ENCODE assay signal across 19 mouse cellular contexts in the genomic region with DNA sequence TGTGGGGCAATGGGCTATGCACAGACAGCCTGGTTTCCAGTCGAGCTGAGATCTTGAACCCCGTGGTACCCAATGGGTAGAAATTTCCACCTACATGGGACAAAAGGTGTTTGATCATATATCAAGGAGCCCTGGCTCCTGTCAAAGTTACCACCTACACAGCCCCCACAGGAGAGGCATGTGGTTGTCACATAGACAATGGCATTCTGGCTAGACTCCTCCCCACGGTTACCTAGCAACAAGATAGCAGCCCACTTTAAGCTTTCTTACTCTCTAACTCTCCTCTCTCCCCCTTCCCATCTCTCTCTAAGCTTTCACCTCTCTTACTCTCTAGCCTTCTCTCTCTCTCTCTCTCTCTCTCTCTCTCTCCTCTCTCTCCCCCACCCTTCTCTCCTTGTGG. TPM values are rescaled to one million over a fixed set of nuclear protein-coding genes. Genes with fewer than 3 reads are reported as not detected.
A peak's percentile ranks its signal among the peaks of the same experiment; 100 is the strongest.
DNase-seq lines count a peak whose midpoint lies in the region; ATAC-seq and TF ChIP-seq lines count a peak whose summit lies in the region.
"Had no signal": no experiment of that assay in that cellular context is flagged by ENCODE, and none has a peak within 500 bp of the region (broad histone marks: within the 10 kb centered on the region; RNA-seq: fewer than 3 reads in every experiment).

No protein-coding gene starts in this region.

- peak overlapping the region; percentile 51; the same call in 1 of the 2 replicates for H3K27ac ChIP-seq in forebrain, embryonic 10.5 days
- H3K27ac ChIP-seq in forebrain, embryonic 13.5 days, result no peak overlapping the region
- 0 out of 2 replicates have a peak overlapping the region, but pooled peaks have one; percentile 2 for H3K27ac ChIP-seq in heart, embryonic 15.5 days
- H3K27ac ChIP-seq in midbrain, embryonic 14.5 days (replicated peaks; ENCODE audit: low read depth, low read length), result no peak overlapping the region
- H3K27ac ChIP-seq in midbrain, embryonic 16.5 days (ENCODE audit: low read length), result no peak overlapping the region
- no peak overlapping the region for H3K27ac ChIP-seq in midbrain, postnatal 0 days (ENCODE audit: low read depth, low read length)
- H3K27ac ChIP-seq: embryonic facial prominence, embryonic 12.5 days; hindbrain, embryonic 15.5 days; liver, embryonic 15.5 days had no signal

- no peaks in the 10 kb centered on the region for H3K9me3 ChIP-seq in forebrain, embryonic 10.5 days
- no peaks in the 10 kb centered on the region for H3K9me3 ChIP-seq in forebrain, embryonic 13.5 days (replicated peaks)
- H3K9me3 ChIP-seq in heart, embryonic 15.5 days (replicated peaks), result no peaks in the 10 kb centered on the region
- H3K9me3 ChIP-seq in midbrain, embryonic 14.5 days (ENCODE audit: control insufficient read depth, low read length), result no peaks in the 10 kb centered on the region
- no peaks in the 10 kb centered on the region for H3K9me3 ChIP-seq in midbrain, embryonic 16.5 days (replicated peaks; ENCODE audit: control insufficient read depth, low read length, poor library complexity, severe bottlenecking)
- no peaks in the 10 kb centered on the region for H3K9me3 ChIP-seq in midbrain, postnatal 0 days (ENCODE audit: low read length)
- H3K9me3 ChIP-seq: embryonic facial prominence, embryonic 12.5 days; hindbrain, embryonic 15.5 days; liver, embryonic 15.5 days had no signal

- no peaks in the 10 kb centered on the region for H3K27me3 ChIP-seq in forebrain, embryonic 10.5 days (ENCODE audit: poor library complexity, severe bottlenecking)
- H3K27me3 ChIP-seq in forebrain, embryonic 13.5 days, result no peaks in the 10 kb centered on the region
- H3K27me3 ChIP-seq in heart, embryonic 15.5 days, result no peaks in the 10 kb centered on the region
- H3K27me3 ChIP-seq in midbrain, embryonic 14.5 days (ENCODE audit: control insufficient read depth, insufficient read depth, low read length), result no peaks in the 10 kb centered on the region
- no peaks in the 10 kb centered on the region for H3K27me3 ChIP-seq in midbrain, embryonic 16.5 days (ENCODE audit: control insufficient read depth, insufficient read depth, low read depth, low read length)
- H3K27me3 ChIP-seq in midbrain, postnatal 0 days (ENCODE audit: insufficient read depth, low read length), result no peaks in the 10 kb centered on the region
- H3K27me3 ChIP-seq: embryonic facial prominence, embryonic 12.5 days; hindbrain, embryonic 15.5 days; liver, embryonic 15.5 days had no signal

- WGBS in forebrain, embryonic 10.5 days, result 66% methylated on average over 3 of the region's 3 CpGs
- 55% methylated on average over 3 of the region's 3 CpGs for WGBS in forebrain, embryonic 13.5 days
- WGBS in heart, embryonic 15.5 days, result 26% methylated on average over 3 of the region's 3 CpGs
- WGBS in midbrain, embryonic 14.5 days, result 50% methylated on average over 3 of the region's 3 CpGs
- WGBS in midbrain, embryonic 16.5 days, result 59% methylated on average over 3 of the region's 3 CpGs
- WGBS in midbrain, postnatal 0 days, result 52% methylated on average over 3 of the region's 3 CpGs

- peaks cover 16% of the 10 kb centered on the region for H3K36me3 ChIP-seq in forebrain, embryonic 10.5 days (replicated peaks)
- H3K36me3 ChIP-seq in forebrain, embryonic 13.5 days (ENCODE audit: poor library complexity, severe bottlenecking), result peaks cover 13% of the 10 kb centered on the region
- no peaks in the 10 kb centered on the region; the same call in 1 of the 2 replicates for H3K36me3 ChIP-seq in heart, embryonic 15.5 days
- 0 out of 2 replicates have a peak, but pooled peaks cover 8% of the 10 kb centered on the region for H3K36me3 ChIP-seq in midbrain, embryonic 14.5 days (ENCODE audit: control insufficient read depth, insufficient read depth, low read length)
- H3K36me3 ChIP-seq in midbrain, embryonic 16.5 days (ENCODE audit: control insufficient read depth, insufficient read depth, low read length), result no peaks in the 10 kb centered on the region
- 0 out of 2 replicates have a peak, but pooled peaks cover 2% of the 10 kb centered on the region for H3K36me3 ChIP-seq in midbrain, postnatal 0 days (ENCODE audit: insufficient read depth, low read length)
- H3K36me3 ChIP-seq: embryonic facial prominence, embryonic 12.5 days; hindbrain, embryonic 15.5 days had no signal

- H3K4me1 ChIP-seq in forebrain, embryonic 10.5 days, result peaks cover 12% of the 10 kb centered on the region
- H3K4me1 ChIP-seq in forebrain, embryonic 13.5 days, result peaks cover 10% of the 10 kb centered on the region
- peaks cover 14% of the 10 kb centered on the region for H3K4me1 ChIP-seq in heart, embryonic 15.5 days (replicated peaks)
- no peaks in the 10 kb centered on the region for H3K4me1 ChIP-seq in midbrain, embryonic 14.5 days (ENCODE audit: control insufficient read depth, insufficient read depth, low read length)
- H3K4me1 ChIP-seq in midbrain, embryonic 16.5 days (ENCODE audit: control insufficient read depth, insufficient read depth, low read length), result peaks cover 2% of the 10 kb centered on the region; the same call in 1 of the 2 replicates
- H3K4me1 ChIP-seq in midbrain, postnatal 0 days (ENCODE audit: insufficient read depth, low read length), result no peaks in the 10 kb centered on the region
- H3K4me1 ChIP-seq: embryonic facial prominence, embryonic 12.5 days; hindbrain, embryonic 15.5 days had no signal

- H3K4me2 ChIP-seq in forebrain, embryonic 13.5 days, result no peak overlapping the region
- no peak overlapping the region for H3K4me2 ChIP-seq in heart, embryonic 15.5 days
- H3K4me2 ChIP-seq in midbrain, embryonic 14.5 days (ENCODE audit: low read length), result no peak overlapping the region
- no peak overlapping the region for H3K4me2 ChIP-seq in midbrain, embryonic 16.5 days (ENCODE audit: low read length)
- no peak overlapping the region for H3K4me2 ChIP-seq in midbrain, postnatal 0 days (ENCODE audit: low read depth, low read length, poor library complexity, severe bottlenecking)
- H3K4me2 ChIP-seq: embryonic facial prominence, embryonic 12.5 days; hindbrain, embryonic 15.5 days; liver, embryonic 15.5 days had no signal

- H3K4me3 ChIP-seq in forebrain, embryonic 10.5 days, result no peak overlapping the region
- H3K4me3 ChIP-seq in forebrain, embryonic 13.5 days, result no peak overlapping the region
- no peak overlapping the region for H3K4me3 ChIP-seq in heart, embryonic 15.5 days
- no peak overlapping the region for H3K4me3 ChIP-seq in midbrain, embryonic 14.5 days (replicated peaks; ENCODE audit: low read depth, low read length)
- no peak overlapping the region for H3K4me3 ChIP-seq in midbrain, embryonic 16.5 days (ENCODE audit: low read depth, low read length)
- no peak overlapping the region for H3K4me3 ChIP-seq in midbrain, postnatal 0 days (ENCODE audit: low read depth, low read length)
- H3K4me3 ChIP-seq: embryonic facial prominence, embryonic 12.5 days; hindbrain, embryonic 15.5 days; liver, embryonic 15.5 days had no signal

- no peak for DNase-seq in forebrain, embryonic 10.5 days (ENCODE audit: extremely low spot score, low spot score)
- no peak for DNase-seq in heart, postnatal 4 days
- peak; percentile 25 for DNase-seq in midbrain, embryonic 14.5 days
- peak; percentile 19 for DNase-seq in embryo, embryonic 9.5 days (ENCODE audit: extremely low spot score)
- no peak for DNase-seq in midbrain, postnatal 0 days (ENCODE audit: low spot score)
- DNase-seq: adrenal gland, adult 8-10 months; cerebellum, adult 9-11 months; kidney, adult 11 months; kidney, postnatal 36 days; layer of hippocampus, postnatal 36 days; left cerebral cortex, postnatal 4 days; right cerebral cortex, postnatal 14 days; thymus, adult 18-20 months had no signal

- TF ChIP-seq CTCF in midbrain, postnatal 0 days (IDR thresholded peaks at IDR 0.05), result no peak

- H3K9ac ChIP-seq in forebrain, embryonic 13.5 days, result no peak overlapping the region
- no peak overlapping the region for H3K9ac ChIP-seq in heart, embryonic 15.5 days
- no peak overlapping the region for H3K9ac ChIP-seq in midbrain, embryonic 14.5 days (replicated peaks; ENCODE audit: low read length)
- no peak overlapping the region for H3K9ac ChIP-seq in midbrain, embryonic 16.5 days (ENCODE audit: low read depth, low read length)
- no peak overlapping the region for H3K9ac ChIP-seq in midbrain, postnatal 0 days (replicated peaks; ENCODE audit: low read length, poor library complexity, severe bottlenecking)
- H3K9ac ChIP-seq: embryonic facial prominence, embryonic 12.5 days; hindbrain, embryonic 15.5 days; liver, embryonic 15.5 days had no signal

- ATAC-seq in forebrain, embryonic 13.5 days, result no peak
- ATAC-seq in heart, embryonic 15.5 days (replicated peaks; ENCODE audit: insufficient number of reproducible peaks, insufficient read depth, low FRiP score, low read depth), result 0 out of 2 replicates have a peak, but pooled peaks have one; percentile 64
- no peak for ATAC-seq in midbrain, embryonic 14.5 days (ENCODE audit: low FRiP score, low TSS enrichment)
- ATAC-seq in midbrain, embryonic 16.5 days, result no peak
- ATAC-seq in midbrain, postnatal 0 days (ENCODE audit: low FRiP score), result no peak

RNA-seq across cellular contexts. Expression of a gene that starts 19.3 kb away (rescaled TPM):
- 0.58 and 0.63 TPM in 2 replicates for polyA plus RNA-seq in forebrain, embryonic 10.5 days (2016; fragmentation: Nextera tagmentation; extraction: Ambion mirVana)
- polyA plus RNA-seq in forebrain, embryonic 13.5 days (2015; fragmentation: Nextera tagmentation; extraction: Ambion mirVana), result 0.45 and 0.60 TPM in 2 replicates
- polyA plus RNA-seq in heart, embryonic 15.5 days (2015; fragmentation: Nextera tagmentation; extraction: Ambion mirVana), result 214 and 224 TPM in 2 replicates
- 100 to 1,000 TPM; 245 to 262 TPM for total RNA-seq in heart, postnatal 4 days (2021)
- 0.15 and 0.36 TPM in 2 replicates for polyA plus RNA-seq in midbrain, embryonic 14.5 days (2014; fragmentation: Nextera tagmentation; extraction: Ambion mirVana)
- 0.09 and 0.36 TPM in 2 replicates for polyA plus RNA-seq in midbrain, embryonic 16.5 days (2015; fragmentation: Nextera tagmentation; extraction: Ambion mirVana)
- 0.09 TPM in 1 of 2 replicates, not detected in the other for total RNA-seq in midbrain, postnatal 0 days (2014; rRNA removed)
- 0.18 and 0.46 TPM in 2 replicates for polyA plus RNA-seq in midbrain, postnatal 0 days (2015; fragmentation: Nextera tagmentation; extraction: Ambion mirVana)

RNA-seq across cellular contexts. Expression of a gene that starts 27.2 kb away (rescaled TPM):
- 37.6 and 38.8 TPM in 2 replicates for polyA plus RNA-seq in forebrain, embryonic 10.5 days (2016; fragmentation: Nextera tagmentation; extraction: Ambion mirVana)
- 53.4 and 60.3 TPM in 2 replicates for polyA plus RNA-seq in forebrain, embryonic 13.5 days (2015; fragmentation: Nextera tagmentation; extraction: Ambion mirVana)
- 50.6 and 63.7 TPM in 2 replicates for polyA plus RNA-seq in heart, embryonic 15.5 days (2015; fragmentation: Nextera tagmentation; extraction: Ambion mirVana)
- total RNA-seq in heart, postnatal 4 days (2021), result 10 to 100 TPM; 17.3 to 22.7 TPM
- polyA plus RNA-seq in midbrain, embryonic 14.5 days (2014; fragmentation: Nextera tagmentation; extraction: Ambion mirVana), result 40.9 and 41.1 TPM in 2 replicates
- polyA plus RNA-seq in midbrain, embryonic 16.5 days (2015; fragmentation: Nextera tagmentation; extraction: Ambion mirVana), result 46.5 and 48.6 TPM in 2 replicates
- total RNA-seq in midbrain, postnatal 0 days (2014; rRNA removed), result 13.4 and 17.9 TPM in 2 replicates
- 40.7 and 48.0 TPM in 2 replicates for polyA plus RNA-seq in midbrain, postnatal 0 days (2015; fragmentation: Nextera tagmentation; extraction: Ambion mirVana)

Comparison
In these comparisons a context has a peak if more than half of its experiments do, and no peak if none do; other contexts are left out.
1. DNase-seq: peak in midbrain, embryonic 14.5 days (single experiment) and embryo, embryonic 9.5 days (single experiment); none in forebrain, embryonic 10.5 days (single experiment), heart, postnatal 4 days (single experiment) and midbrain, postnatal 0 days (single experiment).
2. H3K27ac ChIP-seq: peak in forebrain, embryonic 10.5 days (single experiment) and heart, embryonic 15.5 days (single experiment); none in forebrain, embryonic 13.5 days (single experiment), midbrain, embryonic 14.5 days (single experiment), midbrain, embryonic 16.5 days (single experiment) and midbrain, postnatal 0 days (single experiment).
3. RNA of a gene that starts 19.3 kb away (polyA plus RNA-seq): 214 to 224 TPM in heart, embryonic 15.5 days; 0.58 to 0.63 TPM in forebrain, embryonic 10.5 days, 0.18 to 0.46 TPM in midbrain, postnatal 0 days, 0.45 to 0.60 TPM in forebrain, embryonic 13.5 days, 0.09 to 0.36 TPM in midbrain, embryonic 16.5 days and 0.15 to 0.36 TPM in midbrain, embryonic 14.5 days; every median in the first group is over 100 times any median in the second.